Mouse (Mus musculus) embryonic facial prominence, embryonic 15.5 days (tissue): ENCODE measurements around the gene Gm42878. TPM values are rescaled to one million over a fixed set of nuclear protein-coding genes. Genes with fewer than 3 reads are reported as not detected.

ENCODE experiments used
- ATAC-seq: fragments of 200-750 bp; cut with Nextera tagmentation; 2 replicates; pipeline ENCODE4 v1.8.0; 2017; ENCODE audit warnings: low read depth, moderate TSS enrichment; ENCODE audit not compliant: insufficient number of reproducible peaks, low FRiP score, low TSS enrichment
- H3K27ac ChIP-seq: fragments of 300-500 bp; sonication (generic); replicated peaks from 2 replicates; pipeline ENCODE4 v1.5.1; 2015; ENCODE audit warnings: mild to moderate bottlenecking, inconsistent platforms
- H3K27me3 ChIP-seq: fragments of 300-500 bp; sonication (generic); 2 replicates; pipeline ENCODE4 v1.6.1; 2015; ENCODE audit warnings: inconsistent platforms
- H3K36me3 ChIP-seq: fragments of 300-500 bp; sonication (generic); 2 replicates; pipeline ENCODE4 v1.6.1; 2015; ENCODE audit warnings: mild to moderate bottlenecking, inconsistent platforms
- H3K4me1 ChIP-seq: fragments of 300-500 bp; sonication (generic); 2 replicates; pipeline ENCODE4 v1.6.1; 2015; ENCODE audit warnings: inconsistent platforms
- H3K4me2 ChIP-seq: fragments of 300-500 bp; sonication (generic); replicated peaks from 2 replicates; pipeline ENCODE4 v1.6.1; 2015; ENCODE audit warnings: mild to moderate bottlenecking, inconsistent platforms
- H3K4me3 ChIP-seq: fragments of 300-500 bp; sonication (generic); replicated peaks from 2 replicates; pipeline ENCODE4 v1.5.1; 2015; ENCODE audit warnings: mild to moderate bottlenecking, inconsistent platforms
- H3K9ac ChIP-seq: fragments of 300-500 bp; sonication (generic); 2 replicates; pipeline ENCODE4 v1.6.1; 2015; ENCODE audit warnings: inconsistent platforms
- H3K9me3 ChIP-seq: fragments of 300-500 bp; sonication (generic); replicated peaks from 2 replicates; pipeline ENCODE4 v1.6.1; 2016; ENCODE audit warnings: inconsistent platforms
- WGBS: fragments of 180-500 bp; shearing (Covaris S2); methylation state at CpG from one replicate; pipeline ENCODE4 v1.1.7; 2015; 5-methylcytosine and 5-hydroxymethylcytosine counted together
- polyA plus RNA-seq: library from polyadenylated mRNA; unstranded; fragments of >200 nt; fragmentation: Nextera tagmentation; extraction: Ambion mirVana; gene quantifications from 2 replicates; pipeline ENCODE4 v1.2.1, GENCODE M21; 2015

The Gm42878 gene
- polyA plus RNA-seq, 1 experiment from 2014 or later = not detected

DNA sequence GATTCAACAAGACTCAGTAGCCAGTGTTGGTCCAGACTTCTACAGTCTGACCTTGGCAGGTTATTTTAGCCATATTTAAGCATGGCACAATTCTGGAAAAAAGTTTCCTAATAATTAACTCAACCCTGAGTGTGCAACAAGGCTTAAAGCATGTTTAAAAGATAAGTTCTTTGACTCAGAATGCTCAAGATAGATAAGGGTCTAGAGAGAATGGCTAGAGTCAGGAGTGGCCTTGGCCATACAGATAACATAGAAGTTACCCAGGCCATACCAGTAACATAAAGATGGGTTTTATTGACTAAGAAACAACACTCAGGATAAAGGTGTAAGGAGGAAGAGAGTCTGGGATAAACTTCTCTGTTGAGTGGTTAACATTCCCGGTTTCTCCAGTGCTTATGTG lies 69.2 kb downstream of the Gm42878 start:
- Histone ChIP-seq H3K9me3 (no peaks in the 10 kb centered on the region), H3K4me1 (no peaks in the 10 kb centered on the region), H3K4me2 (no peak overlapping the region), H3K27ac (no peak overlapping the region), H3K4me3 (no peak overlapping the region), H3K9ac (no peak overlapping the region), H3K36me3 (no peaks in the 10 kb centered on the region), H3K27me3 (no peaks in the 10 kb centered on the region)
- ATAC-seq = no peak
- 84% methylated on average over 1 of the region's 1 CpGs for WGBS

DNA sequence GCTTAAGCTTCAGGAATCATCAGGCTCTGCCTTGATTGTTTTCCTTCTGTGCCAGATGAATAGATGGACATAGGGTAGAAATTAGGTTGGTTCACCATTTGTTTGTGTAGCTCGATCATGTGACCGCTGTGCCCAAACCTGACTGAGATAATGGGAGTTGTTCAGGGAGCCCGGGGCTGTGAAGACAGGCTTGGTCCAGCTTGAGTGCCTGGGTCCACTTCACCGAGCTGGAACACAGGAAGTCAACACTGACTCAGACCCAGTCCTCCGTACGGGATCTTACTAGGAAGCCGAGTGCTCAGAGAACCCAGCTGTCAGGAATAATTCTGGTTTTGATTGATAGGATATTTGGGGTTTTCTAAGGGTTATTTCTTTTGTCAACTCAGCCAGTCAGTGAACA lies 70.7 kb downstream of the Gm42878 start:
- WGBS = 62% methylated on average over 7 of the region's 7 CpGs

DNA sequence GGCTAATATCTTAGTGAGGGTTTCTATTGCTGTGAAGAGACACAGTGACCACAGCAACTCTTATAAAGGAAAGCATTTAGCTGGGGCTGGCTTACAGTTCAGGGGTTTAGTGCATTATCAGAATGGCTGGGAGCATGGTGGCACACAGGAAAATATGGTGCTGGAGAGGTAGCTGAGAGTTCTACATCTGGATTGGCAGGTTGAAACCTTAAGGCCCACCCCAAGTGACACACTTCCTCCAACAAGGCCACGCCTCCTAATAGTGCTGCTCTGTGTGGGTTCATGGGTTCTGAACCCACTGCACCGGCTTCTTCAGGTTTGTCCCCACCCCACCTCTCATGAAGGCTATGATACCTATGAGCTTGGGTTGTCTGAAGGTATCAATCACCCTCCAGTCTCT lies 72.9 kb downstream of the Gm42878 start:
- no peaks in the 10 kb centered on the region for H3K9me3 ChIP-seq
- no peak overlapping the region for H3K4me2 ChIP-seq
- no peaks in the 10 kb centered on the region for H3K4me1 ChIP-seq
- no peaks in the 10 kb centered on the region for H3K27me3 ChIP-seq
- no peaks in the 10 kb centered on the region for H3K36me3 ChIP-seq
- WGBS = 88% methylated on average over 2 of the region's 2 CpGs
- no peak for ATAC-seq
- no peak overlapping the region for H3K4me3 ChIP-seq
- H3K27ac ChIP-seq = no peak overlapping the region
- no peak overlapping the region for H3K9ac ChIP-seq

More for the DNA sequence above, 70.7 kb downstream of the Gm42878 start:
- no peak for ATAC-seq
- Histone ChIP-seq H3K4me3 (no peak overlapping the region), H3K9ac (no peak overlapping the region), H3K4me1 (no peaks in the 10 kb centered on the region), H3K27ac (no peak overlapping the region), H3K9me3 (no peaks in the 10 kb centered on the region), H3K36me3 (no peaks in the 10 kb centered on the region), H3K27me3 (no peaks in the 10 kb centered on the region), H3K4me2 (no peak overlapping the region)

DNA sequence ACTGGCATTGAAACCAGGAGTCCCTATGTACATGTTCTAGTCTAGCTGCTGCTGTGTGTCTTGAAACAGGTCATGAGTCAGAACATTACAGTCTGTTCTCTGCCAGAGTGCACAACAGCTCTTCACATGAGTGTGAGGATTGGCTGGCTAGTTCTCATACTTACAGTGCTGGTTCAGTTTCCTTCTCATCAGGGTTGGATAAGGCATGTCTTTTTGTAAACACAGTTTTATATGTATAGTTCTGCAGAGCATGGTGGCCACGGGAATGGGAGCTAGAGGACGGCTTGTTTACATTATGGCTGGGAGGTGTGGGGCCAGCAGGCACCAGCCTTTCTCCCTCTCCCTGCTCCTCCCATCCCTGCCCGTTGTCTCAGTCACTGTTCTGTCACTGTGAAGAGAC lies 75.7 kb downstream of the Gm42878 start:
- Histone ChIP-seq H3K4me3 (no peak overlapping the region), H3K4me1 (no peaks in the 10 kb centered on the region), H3K9ac (no peak overlapping the region), H3K27ac (no peak overlapping the region), H3K4me2 (no peak overlapping the region), H3K9me3 (no peaks in the 10 kb centered on the region), H3K27me3 (no peaks in the 10 kb centered on the region), H3K36me3 (no peaks in the 10 kb centered on the region)
- 43% methylated on average over 3 of the region's 3 CpGs for WGBS
- no peak for ATAC-seq

Other genes with a start within 250 kb of the Gm42878 start
- 81.8 and 93.6 TPM in 2 replicates for gene Trafd1, start 159.8 kb downstream of the Gm42878 start, polyA plus RNA-seq
- 39.4 and 40.6 TPM in 2 replicates for gene Naa25, start 147.5 kb downstream of the Gm42878 start, polyA plus RNA-seq
- 2.3 and 2.9 TPM in 2 replicates for gene Tmem116, start 93.6 kb downstream of the Gm42878 start, polyA plus RNA-seq
- 175 and 195 TPM in 2 replicates for gene Erp29, start 93.0 kb downstream of the Gm42878 start, polyA plus RNA-seq
- not detected in 2 replicates for gene Adam1b, start 42.0 kb downstream of the Gm42878 start, polyA plus RNA-seq
- gene Adam1a, start within 50 bp of the Gm42878 start, polyA plus RNA-seq = 1.4 and 1.9 TPM in 2 replicates
- gene Mapkapk5, start 423 bp upstream of the Gm42878 start, polyA plus RNA-seq = 49.3 and 52.0 TPM in 2 replicates
- gene Aldh2, start 48.3 kb upstream of the Gm42878 start, polyA plus RNA-seq = 212 and 219 TPM in 2 replicates
- 2.0 and 2.4 TPM in 2 replicates for gene Acad12, start 73.5 kb upstream of the Gm42878 start, polyA plus RNA-seq
- 2.8 and 3.4 TPM in 2 replicates for gene Acad10, start 115.0 kb upstream of the Gm42878 start, polyA plus RNA-seq
- 47.4 and 50.2 TPM in 2 replicates for gene Brap, start 115.1 kb upstream of the Gm42878 start, polyA plus RNA-seq
- gene Atxn2, start 165.9 kb upstream of the Gm42878 start, polyA plus RNA-seq = 60.5 and 65.2 TPM in 2 replicates